In the genomic region with DNA sequence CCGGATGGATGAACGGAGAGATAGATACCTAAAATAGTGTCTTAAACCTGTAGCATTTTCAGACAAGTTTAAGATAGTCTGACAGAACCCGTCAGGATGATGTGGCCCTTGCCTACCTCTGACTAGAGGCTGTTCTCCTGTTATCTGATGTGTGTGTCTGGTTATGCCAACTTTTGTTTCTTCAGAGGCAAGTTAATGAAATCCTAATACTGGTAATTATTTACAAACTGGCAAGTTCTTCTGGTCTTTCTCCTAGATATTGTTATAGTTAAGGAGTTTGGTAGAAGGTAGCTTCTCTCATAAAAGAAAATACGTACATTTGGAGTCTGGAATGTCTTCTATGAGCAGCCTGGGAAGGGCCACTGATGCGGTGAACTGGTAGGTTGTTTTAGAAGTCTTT, we compare ENCODE assay signal across 19 mouse cellular contexts.
"Had no signal": no experiment of that assay in that cellular context is flagged by ENCODE, and none has a peak within 500 bp of the region (broad histone marks: within the 10 kb centered on the region; RNA-seq: fewer than 3 reads in every experiment).

No protein-coding gene starts in this region.

- H3K27ac ChIP-seq: midbrain, embryonic 10.5 days; midbrain, embryonic 12.5 days; neural tube, embryonic 13.5 days; neural tube, embryonic 15.5 days had no signal

- H3K9me3 ChIP-seq: midbrain, embryonic 10.5 days; midbrain, embryonic 12.5 days; neural tube, embryonic 13.5 days; neural tube, embryonic 15.5 days had no signal

- ATAC-seq: midbrain, embryonic 16.5 days had no signal

- H3K27me3 ChIP-seq: midbrain, embryonic 12.5 days; neural tube, embryonic 13.5 days; neural tube, embryonic 15.5 days had no signal

- DNase-seq: lung, adult 18-20 months; lung, embryonic 14.5 days; lung, postnatal 10 days; lung, postnatal 4 days; midbrain, embryonic 14.5 days; retina, postnatal 1 day; right cerebral cortex, adult 18-20 months; right cerebral cortex, postnatal 25 days; right cerebral cortex, postnatal 4 days; spleen, adult 18-20 months; thymus, adult 18-20 months; thymus, postnatal 14 days; thymus, postnatal 36 days had no signal

- H3K9ac ChIP-seq: lung, embryonic 14.5 days; midbrain, embryonic 12.5 days; neural tube, embryonic 13.5 days; neural tube, embryonic 15.5 days had no signal

- H3K4me2 ChIP-seq: lung, embryonic 14.5 days; midbrain, embryonic 12.5 days; neural tube, embryonic 13.5 days; neural tube, embryonic 15.5 days had no signal

- H3K4me1 ChIP-seq: midbrain, embryonic 10.5 days; midbrain, embryonic 12.5 days; neural tube, embryonic 13.5 days; neural tube, embryonic 15.5 days had no signal

- H3K4me3 ChIP-seq: midbrain, embryonic 10.5 days; midbrain, embryonic 12.5 days; myocyte; neural tube, embryonic 13.5 days; neural tube, embryonic 15.5 days had no signal
